Mouse (Mus musculus): Measurements from ENCODE around the gene Eci2.
"Not testable (repeated sequence)": the region's sequence is repeated elsewhere in the genome, so short reads cannot be mapped to it uniquely, and the experiment has no call there.

The Eci2 gene

DNA sequence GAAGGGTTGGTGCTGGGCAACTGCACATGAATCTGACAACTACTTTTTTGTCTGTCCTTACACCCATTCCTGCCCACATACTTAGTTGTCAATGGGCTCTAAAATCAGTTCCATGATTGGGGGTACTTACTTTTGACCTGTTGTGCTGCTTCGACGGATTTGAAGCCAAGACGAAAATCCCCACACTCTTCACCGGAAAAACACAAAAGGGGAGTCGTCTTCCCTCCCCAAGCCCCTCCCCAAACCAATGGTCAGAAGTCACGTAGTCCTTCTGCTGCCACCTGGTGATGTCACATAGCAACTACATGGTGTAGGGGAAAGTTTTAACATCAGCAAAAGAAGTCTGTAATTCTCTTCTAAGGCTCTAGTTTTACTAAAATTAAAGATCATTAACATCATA is at the start of gene Eci2:
Gene Eci2 (minus strand): TSS at position 218 of the 400 bp plus-strand sequence.
- peak; percentile 76 for DNase-seq (ENCODE audit: low read depth, low spot score)

DNA sequence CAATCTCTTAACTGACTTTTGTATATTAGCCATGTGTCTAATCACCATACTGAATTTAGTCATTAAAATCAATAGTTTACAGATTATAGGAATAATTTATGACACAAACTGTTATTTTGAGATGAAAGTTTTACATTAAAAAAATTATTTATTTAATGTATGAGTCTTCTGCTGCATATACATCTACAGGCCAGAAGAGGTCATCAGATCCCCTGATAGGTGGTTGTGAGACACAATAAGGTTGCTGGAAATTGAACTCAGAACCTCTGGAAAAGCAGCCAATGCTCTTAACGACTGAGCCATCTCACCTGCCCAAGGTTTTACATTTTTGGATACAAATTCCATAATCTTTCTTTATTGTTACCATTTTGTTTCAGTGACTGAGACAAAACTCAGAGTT is 48.0 kb upstream of the Eci2 start:
- DNase-seq (ENCODE audit: low read depth, low spot score), result peak; percentile 26

DNA sequence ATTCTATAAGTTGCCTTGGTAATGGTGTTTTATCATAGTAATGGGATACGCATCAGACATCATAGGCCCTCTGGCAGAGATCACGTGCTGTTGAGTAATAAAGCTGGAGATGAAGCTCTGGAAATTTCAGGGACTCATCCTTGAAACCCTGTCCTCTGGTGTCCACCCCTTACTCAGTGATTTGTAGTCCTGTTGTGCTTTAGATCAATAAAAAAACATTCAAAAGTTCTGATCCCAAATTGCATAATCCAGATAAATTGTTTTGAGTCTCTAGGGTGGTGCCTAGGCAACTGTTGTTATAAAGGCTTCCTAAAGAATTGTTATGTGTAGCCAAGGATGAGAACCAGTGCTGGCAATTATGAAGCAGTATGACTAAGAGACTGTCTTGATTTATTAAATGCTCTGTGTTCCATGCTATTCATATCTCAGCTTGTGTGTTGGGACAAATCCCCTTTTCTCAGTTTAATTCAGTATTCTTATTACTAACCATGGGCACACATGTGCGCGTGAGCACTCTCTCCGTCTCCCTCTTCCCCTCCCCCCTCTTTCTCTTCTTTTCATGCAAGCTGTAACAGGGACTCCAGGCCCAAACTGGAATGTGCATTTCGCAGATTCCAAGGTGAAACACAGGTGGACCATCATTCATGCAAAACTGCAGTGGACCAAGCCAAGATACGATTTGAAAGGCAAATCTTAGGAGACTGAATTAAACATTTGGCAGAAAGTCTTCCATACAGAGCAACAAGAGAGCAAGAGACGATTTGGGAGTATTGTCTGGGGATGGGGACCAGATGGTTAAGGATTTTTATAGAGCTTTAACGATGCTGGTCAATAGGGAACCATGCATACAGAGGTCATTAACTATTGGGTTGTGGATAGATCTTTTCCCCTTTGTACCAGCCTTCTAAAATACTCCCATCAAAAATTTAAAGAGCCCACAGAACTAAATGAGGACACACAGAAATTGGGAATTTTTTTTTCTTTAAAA is 43.9 kb upstream of the Eci2 start:
- DNase-seq (ENCODE audit: low read depth, low spot score), result no peak

DNA sequence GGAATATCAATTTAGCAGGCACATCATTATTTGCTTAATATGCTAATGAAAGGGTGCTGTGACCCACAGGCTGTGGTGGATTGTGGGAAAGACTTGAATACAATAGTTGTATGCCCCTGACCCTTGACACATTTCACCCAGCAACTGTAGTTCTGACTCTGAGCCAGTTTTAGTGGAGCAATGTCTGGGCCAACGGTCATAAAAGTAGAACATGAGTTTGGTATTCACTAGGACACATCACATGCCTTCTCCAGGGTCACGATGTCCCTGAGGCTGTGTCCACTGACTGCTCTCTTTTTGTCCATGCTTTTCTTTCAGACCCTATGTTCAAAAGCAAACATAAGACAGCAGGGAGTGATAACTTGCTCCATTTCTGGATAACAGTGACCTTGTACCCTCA is 40.2 kb upstream of the Eci2 start:
- no peak for DNase-seq (ENCODE audit: low read depth, low spot score)

DNA sequence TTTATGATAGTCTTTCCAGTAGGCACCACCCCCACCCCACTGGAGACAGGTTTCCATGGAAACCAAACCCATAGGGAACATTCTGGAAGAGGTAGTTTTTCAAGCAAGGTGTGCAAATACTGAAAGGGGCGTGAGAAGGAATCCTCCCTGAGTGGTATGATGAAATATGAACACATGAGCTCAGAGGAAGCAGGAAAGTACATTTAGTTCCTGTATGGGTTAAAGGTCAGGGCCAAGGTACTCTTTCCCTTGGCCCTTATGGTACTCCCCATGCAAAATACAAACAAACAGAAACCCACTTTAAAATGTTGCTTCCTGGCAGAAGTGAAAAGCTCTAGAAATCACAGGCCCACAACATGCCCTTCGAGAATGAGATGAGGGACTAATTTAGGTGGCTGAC is 39.1 kb upstream of the Eci2 start:
- no peak for DNase-seq (ENCODE audit: low read depth, low spot score)

DNA sequence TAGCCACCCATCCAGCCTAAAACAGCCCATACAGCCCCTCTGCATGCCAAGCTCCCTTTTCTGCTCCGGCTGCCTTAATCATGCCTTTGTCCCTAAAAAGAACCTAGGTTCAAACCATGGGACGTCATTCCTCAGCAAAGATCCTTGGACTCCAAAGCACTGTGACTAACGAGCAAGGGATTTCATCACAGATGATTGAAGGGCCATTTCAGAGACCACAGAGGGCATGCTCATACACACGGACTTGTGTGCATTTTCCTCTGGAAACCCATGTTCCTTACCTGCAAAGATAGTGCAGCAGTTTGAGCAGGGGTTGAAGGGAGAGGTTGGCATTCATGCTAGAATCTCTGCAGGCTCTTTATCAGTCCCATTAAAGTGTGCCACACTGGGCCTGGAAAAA is 37.5 kb upstream of the Eci2 start:
- no peak for DNase-seq (ENCODE audit: low read depth, low spot score)

DNA sequence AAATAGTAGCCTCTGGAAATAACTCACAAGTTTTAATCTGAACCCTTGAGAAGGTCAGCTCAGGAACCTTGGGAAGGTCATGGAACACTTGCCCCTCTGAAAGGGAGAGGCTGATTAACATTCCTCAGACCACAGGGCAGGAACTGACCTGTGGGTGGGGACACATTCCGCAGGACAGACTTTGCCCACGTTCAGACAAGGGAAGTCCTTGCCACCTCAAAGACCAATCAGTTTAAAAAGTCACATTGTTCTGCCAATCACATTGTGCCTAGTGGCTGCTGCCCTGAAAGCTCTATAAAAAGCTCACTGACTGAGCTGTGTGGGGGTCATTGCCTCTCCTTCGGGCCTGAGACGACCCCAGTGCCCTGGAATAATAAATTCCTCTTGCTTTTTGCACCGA is 31.2 kb upstream of the Eci2 start:
- no peak for DNase-seq (ENCODE audit: low read depth, low spot score)

DNA sequence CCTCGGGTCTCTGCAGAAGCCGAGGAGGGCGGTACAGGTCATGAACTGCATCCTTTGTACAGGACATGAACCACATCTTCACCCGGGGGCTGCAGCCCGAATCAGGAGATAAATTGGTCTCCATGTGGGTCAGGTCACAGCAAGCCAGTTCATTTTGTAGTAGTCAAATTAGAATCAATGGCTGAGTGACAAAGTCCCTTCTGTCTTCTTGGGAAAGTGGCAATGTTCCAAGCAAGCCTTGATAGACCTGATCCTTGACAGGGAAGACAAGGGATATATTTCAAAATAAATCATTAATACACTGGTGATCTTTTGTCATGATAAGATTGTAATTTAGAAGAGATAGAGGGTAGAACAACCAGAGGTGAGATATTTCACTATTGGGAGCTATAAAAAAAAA is 9.6 kb upstream of the Eci2 start:
- DNase-seq (ENCODE audit: low read depth, low spot score), result no peak

DNA sequence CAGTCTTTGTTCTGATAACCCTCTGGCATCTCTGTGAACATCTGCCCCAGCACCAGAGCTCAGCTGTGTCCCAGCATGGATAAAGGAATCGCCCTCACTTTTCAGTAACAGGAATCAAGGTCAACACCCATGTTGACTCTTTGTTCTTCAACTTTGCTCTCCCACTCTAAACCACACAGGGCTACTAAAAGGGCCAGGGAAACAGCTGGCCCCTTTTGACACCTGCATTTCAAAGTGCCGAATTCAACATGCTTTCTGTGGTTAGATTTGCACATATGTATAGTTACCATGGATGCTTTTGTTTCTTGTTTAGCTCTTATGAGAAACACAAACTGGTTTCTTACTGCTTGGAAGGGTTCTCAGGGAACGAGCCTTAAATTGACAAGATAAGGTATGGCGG is 8.8 kb upstream of the Eci2 start:
- no peak for DNase-seq (ENCODE audit: low read depth, low spot score)

DNA sequence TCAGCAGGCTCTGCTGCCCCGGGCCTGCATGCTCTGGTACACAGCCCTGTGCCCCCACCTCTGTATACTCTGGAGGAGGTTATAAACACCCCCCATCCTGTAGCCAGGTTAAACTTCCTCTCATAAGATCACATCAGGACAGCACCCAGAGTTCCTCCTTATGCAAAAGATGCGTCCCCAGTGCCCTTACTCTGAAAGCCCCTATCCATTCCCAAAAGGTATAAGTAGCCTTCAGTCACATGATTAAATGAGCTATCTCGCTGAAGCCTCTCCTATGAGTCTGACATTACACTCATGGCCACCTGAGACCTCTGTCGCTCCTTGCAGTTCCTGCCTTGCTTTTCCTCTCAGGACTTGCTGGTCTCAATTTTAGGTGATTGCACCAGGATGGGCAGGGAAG is 6.7 kb upstream of the Eci2 start:
- no peak for DNase-seq (ENCODE audit: low read depth, low spot score)

DNA sequence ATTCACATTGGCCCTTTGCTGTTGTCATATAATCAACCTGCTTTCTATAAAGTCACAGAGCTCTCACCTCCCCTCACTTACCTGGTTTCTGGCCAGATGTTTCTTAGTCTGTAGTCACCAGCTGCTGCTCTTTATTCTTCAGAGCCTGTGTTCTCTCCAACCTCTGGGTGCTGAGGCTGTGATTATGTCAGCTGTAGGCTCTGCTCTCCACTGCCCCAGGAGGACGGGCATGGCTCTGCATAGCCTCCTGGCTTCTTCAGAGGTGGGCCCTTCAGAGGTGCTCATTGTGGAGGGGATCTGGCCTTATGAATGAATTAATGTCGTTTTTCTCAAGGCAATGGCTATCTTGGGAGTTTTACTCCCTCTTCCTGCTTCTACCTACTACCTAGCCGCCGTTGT is 4.8 kb upstream of the Eci2 start:
- DNase-seq (ENCODE audit: low read depth, low spot score), result peak; percentile 26

DNA sequence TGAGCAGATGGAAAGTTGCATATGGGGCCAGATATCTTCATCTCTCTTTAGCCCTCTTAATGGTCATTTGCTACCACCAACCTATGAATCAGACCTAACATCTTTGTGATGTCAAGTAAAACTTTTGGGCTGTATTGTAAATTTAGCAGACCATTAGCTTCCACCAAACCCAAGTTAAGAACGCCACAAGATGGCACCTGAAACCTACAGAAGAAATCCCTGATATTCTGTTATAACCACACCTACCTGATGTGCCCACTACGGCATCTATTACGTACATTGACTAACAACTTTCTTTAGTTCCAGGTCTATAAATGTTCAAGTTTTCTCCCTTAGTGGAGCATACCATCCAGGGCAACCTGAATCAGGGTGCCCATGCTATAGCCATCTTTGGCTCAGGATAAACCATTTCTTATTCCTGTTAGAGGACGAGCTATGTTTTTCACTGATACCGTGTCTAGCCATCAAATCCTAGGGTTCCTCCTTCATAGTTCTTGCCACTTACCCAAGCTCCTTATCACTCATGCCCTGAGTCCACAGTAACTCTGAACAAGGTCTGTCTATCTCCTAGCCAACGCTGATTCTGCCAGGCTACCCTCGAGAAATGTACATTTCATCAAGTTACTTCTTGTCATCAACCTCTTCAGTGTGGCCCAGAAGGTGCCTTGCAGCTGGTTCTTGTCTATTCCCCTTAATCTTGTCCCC is 4.2 kb upstream of the Eci2 start:
- no peak for DNase-seq (ENCODE audit: low read depth, low spot score)

DNA sequence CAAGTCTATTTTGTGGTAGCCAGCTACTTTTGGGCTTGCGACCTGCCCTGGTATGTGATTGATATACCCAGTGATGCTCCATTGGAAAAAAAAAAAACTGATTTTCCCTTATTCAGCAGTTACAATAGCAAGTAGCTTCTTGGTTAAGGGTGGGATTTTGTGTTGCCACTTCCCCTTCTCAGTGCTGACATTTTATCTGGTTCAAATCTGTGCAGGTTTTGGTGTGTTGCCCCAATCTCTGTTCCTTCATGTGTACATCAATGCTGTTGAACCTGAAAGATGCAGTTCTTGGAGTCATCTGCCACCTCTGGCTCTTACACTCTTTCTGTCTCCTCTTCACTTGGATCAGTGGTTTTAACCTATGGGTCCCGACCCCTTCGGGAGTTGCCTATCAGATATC is 1.5 kb upstream of the Eci2 start:
- no peak for DNase-seq (ENCODE audit: low read depth, low spot score)

DNA sequence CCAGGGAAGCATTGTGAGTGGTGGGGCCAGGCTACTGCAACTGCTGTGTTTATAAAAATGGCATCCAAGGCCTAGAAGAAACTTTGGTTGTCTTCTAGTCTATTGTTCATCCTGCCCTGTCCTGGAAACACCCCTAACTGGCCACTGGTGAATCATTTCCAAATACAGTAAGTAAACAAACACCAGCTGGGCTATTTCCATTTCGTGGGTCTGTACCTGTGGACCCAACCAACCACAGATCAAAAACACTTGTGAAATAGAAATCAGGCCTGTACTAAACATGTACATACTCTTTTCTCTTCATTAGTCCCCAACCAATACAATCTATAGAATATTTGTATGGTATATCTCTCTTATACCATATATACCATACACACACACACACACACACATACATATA is 3.5 kb downstream of the Eci2 start:
- DNase-seq (ENCODE audit: low read depth, low spot score), result not testable (repeated sequence)

DNA sequence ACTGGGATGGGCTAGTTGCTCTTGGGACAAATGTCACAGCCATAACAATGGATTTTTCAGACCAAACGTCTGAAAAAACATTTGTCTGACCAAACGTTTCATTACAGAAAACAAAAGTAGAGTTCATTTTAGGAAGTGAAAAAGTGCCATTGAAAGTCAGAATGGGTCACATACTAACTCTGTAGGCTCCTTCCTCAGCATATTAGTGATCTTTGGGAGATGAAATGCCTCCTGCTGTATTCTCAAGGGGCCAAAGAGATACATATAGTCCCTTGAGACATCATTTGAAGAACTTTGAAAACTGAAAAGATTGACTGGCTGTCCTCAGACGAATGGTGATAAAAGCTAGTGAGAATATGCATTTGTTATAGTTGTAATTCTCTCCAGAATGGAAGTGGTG is 6.5 kb downstream of the Eci2 start:
- peak; percentile 31 for DNase-seq (ENCODE audit: low read depth, low spot score)

DNA sequence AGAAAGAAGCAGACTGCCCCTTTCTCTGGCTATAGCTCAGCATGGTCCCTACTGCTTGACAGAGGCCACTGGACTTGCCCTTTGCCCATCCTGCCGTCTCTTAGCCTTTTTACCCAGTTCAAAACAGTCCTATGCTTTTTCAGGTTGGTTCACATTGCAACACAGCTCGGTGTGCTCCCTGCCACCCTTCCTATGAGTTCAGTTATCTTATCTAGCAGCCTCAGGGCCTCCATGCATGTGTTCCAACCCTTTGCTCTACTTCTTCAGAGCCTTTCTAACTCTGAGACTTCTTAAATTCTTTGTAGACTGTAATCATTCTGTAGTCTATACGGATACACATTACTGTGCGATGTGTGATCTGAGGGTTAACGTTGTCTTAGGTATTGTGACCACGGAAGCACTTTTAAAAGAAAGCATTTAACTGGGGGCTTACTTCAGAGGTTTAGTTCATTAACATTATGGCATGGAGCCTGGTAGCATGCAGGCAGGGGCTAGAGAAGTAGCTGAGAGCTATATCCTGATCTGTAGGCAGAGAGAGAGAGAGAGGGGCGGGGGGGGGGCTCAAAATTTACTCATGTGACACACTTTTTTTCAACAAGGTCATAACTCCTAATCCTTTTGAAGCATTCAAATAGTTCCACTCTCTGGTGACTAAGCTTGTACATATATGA is 7.9 kb downstream of the Eci2 start:
- no peak for DNase-seq (ENCODE audit: low read depth, low spot score)

DNA sequence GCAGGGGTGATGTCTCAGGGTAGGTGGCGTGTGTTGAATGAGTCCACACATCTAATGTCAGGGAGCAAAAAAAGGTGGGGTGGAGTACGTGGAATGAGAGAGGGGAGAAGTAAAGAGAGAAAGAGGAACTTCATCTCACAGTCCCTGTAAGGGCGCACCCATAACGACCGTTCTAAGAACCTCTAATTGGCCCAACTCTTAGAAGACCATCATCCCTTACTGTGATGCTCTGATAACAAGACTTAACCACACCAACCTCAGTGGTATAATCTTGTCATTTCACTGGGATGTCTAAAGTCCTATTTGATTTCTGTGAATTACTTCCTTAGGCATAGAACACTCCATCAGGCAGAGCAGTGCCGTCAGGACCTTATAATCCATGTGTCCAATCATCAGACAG is 9.5 kb downstream of the Eci2 start:
- DNase-seq (ENCODE audit: low read depth, low spot score), result no peak

DNA sequence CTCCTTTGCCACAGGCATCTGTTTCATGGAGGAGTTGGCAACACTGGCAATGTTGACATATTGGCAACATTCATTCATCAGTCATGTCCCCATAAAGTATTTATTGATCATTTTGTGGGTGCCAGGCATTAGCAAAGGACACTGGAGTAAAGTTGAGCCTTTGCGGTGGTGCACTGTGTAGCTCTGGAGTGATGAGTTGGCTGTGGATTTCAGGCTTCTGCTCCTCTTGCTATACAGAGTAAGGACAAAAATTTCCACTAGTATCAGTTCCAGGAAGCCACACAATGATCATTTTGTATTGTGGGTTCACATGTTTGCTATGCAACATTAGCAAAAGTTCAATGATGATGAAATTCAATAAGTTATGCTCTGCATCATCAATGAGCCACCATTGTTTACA is 10.8 kb downstream of the Eci2 start:
- no peak for DNase-seq (ENCODE audit: low read depth, low spot score)

DNA sequence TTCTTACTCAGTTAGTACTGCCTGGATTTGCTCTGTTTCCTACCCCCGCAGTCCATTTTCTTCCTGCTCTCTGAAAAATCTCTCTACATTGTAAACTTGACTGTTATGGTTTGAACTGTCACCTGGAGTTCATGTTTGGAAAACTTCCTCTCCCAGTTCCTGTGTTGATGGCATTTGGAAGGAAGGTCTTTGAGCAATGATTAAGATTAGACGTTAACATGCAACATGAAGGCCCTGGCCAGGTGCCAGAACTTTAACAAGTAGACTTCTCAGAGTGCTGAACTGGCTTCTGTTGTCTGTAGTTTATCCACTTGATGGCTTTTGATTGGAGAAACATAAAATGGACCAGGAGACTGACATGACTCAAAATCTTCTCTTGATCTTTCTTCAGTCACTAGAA is 31.0 kb downstream of the Eci2 start:
- no peak for DNase-seq (ENCODE audit: low read depth, low spot score)

DNA sequence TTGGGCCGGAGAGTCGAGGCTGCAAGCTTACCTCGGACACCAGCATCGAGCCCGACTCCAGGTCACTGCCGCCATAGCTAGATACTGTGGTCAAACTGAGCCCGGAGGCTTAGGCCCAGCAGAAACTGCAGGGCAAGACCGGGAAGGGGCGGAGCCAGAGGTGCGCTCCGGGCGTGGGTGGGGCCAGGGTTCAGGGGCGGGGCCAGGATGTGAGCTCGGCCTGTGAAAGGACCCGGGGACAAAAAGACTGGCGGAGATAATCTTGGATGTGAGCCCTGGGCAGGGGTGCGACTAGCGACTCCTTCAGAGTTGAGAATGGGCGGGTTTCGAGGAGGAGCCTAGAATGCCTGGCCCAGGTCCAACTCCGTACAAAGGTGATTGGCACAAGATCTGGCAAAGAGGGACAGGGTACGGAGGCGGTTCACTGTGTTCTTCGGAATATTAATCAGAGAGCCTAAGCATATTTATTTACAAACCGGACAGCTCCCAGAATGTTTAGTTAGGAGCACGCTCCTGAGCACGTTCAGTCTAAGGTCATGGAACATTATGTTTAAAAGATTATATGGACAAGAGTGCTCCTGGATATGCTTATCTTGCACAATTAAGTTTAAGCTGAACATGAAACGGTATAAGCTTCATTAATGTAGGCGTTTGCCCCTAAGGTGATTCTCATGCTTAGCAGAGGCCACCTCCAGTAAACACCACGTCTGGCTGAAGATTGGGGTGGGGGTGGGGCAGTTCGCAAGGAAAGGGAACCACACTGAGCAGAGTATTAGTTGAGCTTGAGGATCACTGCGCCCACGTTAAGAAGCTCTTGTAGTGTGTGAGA is 32.7 kb downstream of the Eci2 start:
- DNase-seq (ENCODE audit: low read depth, low spot score), result peak; percentile 89

DNA sequence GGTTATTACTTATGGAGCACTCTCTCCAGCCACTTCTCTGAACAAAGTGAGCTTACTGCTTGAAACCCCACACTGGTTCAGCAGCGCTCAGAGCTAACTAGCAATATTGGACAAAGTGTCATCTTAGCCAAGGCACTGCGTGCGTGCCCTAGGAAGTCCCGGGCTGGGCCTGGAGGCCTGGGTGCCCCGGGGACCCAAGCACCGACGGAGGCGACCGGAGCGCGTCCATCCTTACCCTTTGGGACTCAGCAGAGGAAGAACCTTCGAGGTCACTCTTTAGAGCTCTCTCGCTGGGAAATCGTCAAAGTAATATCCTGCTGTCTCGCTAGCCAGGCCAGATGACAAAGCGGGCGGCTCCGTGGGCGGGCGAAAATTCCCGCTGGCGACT is 33.3 kb downstream of the Eci2 start:
- no peak for DNase-seq (ENCODE audit: low read depth, low spot score)

DNA sequence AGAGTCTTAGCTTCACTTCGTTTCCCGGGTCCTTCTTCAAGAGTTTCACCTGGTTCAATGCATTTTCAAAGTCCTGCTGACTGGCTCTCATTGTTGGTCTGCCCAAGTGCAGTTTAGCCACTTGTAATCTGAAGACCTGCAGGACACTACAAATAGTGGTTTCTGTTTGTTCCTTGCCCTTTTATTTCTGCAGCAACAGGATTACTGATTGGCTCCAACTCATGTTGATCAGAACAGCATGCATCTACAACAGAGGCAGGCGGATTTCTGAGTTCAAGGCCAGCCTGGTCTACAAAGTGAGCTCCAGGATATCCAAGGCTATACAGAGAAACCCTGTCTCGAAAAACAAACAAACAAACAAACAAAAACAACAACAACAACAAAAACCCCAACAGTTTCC is 33.8 kb downstream of the Eci2 start:
- DNase-seq (ENCODE audit: low read depth, low spot score), result no peak
